24 mouse cellular contexts compared by ENCODE assay signal in the genomic region with DNA sequence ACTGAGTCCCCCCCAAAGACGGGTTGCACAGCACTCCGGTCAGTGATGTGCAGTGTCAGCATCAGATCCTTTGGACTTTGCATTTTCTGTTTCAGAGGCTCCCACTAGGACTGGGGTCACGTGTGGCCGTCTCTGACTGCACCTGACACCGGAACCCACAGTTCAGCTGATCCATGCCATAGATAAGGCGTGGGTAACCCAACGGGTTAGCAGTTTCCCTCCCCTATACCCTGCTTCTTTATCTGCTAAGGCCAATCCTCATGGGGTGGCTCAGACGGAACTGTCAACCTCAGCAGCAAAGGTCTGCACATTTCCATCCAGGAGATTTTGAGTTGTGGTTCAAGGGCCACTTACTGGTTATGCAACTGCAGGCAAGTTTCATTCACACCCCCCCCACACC. TPM values are rescaled to one million over a fixed set of nuclear protein-coding genes. Genes with fewer than 3 reads are reported as not detected.
DNase-seq lines count a peak whose midpoint lies in the region; ATAC-seq lines count a peak whose summit lies in the region.
"Had no signal": no experiment of that assay in that cellular context is flagged by ENCODE, and none has a peak within 500 bp of the region (broad histone marks: within the 10 kb centered on the region; RNA-seq: fewer than 3 reads in every experiment).

No protein-coding gene starts in this region.

- no peaks in the 10 kb centered on the region for H3K9me3 ChIP-seq in kidney, embryonic 15.5 days (replicated peaks)
- H3K9me3 ChIP-seq: forebrain, embryonic 13.5 days; heart, embryonic 10.5 days; limb, embryonic 12.5 days; midbrain, embryonic 10.5 days; stomach, embryonic 15.5 days had no signal

- no peak overlapping the region for H3K4me3 ChIP-seq in kidney, embryonic 15.5 days (replicated peaks)
- H3K4me3 ChIP-seq: forebrain, embryonic 13.5 days; gastrocnemius, adult 2 months; heart, embryonic 10.5 days; limb, embryonic 12.5 days; midbrain, embryonic 10.5 days; myocyte; stomach, embryonic 15.5 days had no signal

- intact Hi-C loops in left cerebral cortex, postnatal 36 days (cut with DNase I): loop anchor here (10.0 kb wide), 1 partner anchor 210 kb away; the partner anchor contains the start of gene Sesn2

- DNase-seq in kidney, adult 11 months: peak; percentile 76
- peak; percentile 69 for DNase-seq in 416B (ENCODE audit: low read depth)
- peak; percentile 48 for DNase-seq in induced T-regulatory cell, adult 2 months (ENCODE audit: low read depth)
- DNase-seq in kidney, postnatal 25 days: peak; percentile 64 to 81
- no peak for DNase-seq in left cerebral cortex, postnatal 36 days (ENCODE audit: low spot score in 2 of 2)
- DNase-seq in heart, adult 18-20 months: no peak
- DNase-seq: adrenal gland, postnatal 25 days; cerebellum, adult 8-10 months; gastrocnemius, adult 2 months; heart, postnatal 4 days; right cerebral cortex, adult 18-20 months; thymus, postnatal 36 days had no signal

- H3K4me1 ChIP-seq in kidney, embryonic 15.5 days: peaks cover 19% of the 10 kb centered on the region

- no peak overlapping the region for H3K9ac ChIP-seq in kidney, embryonic 15.5 days
- H3K9ac ChIP-seq: forebrain, embryonic 13.5 days; hindbrain, embryonic 14.5 days; limb, embryonic 12.5 days; stomach, embryonic 15.5 days had no signal

- 82% methylated on average over 8 of the region's 8 CpGs for WGBS in kidney, embryonic 15.5 days

- H3K36me3 ChIP-seq in kidney, embryonic 15.5 days: peaks cover 8% of the 10 kb centered on the region

- H3K27me3 ChIP-seq in kidney, embryonic 15.5 days: no peaks in the 10 kb centered on the region
- H3K27me3 ChIP-seq: forebrain, embryonic 13.5 days; limb, embryonic 12.5 days; stomach, embryonic 15.5 days had no signal

- no peak overlapping the region for H3K27ac ChIP-seq in kidney, embryonic 15.5 days
- H3K27ac ChIP-seq: forebrain, embryonic 13.5 days; gastrocnemius, adult 2 months; heart, embryonic 10.5 days; hindbrain, embryonic 14.5 days; limb, embryonic 12.5 days; macrophage; midbrain, embryonic 10.5 days; stomach, embryonic 15.5 days had no signal

- no peak for ATAC-seq in kidney, embryonic 15.5 days (replicated peaks; ENCODE audit: low FRiP score)
- ATAC-seq in activated CD4-positive, CD25-positive, alpha-beta regulatory T cell, adult 4 months: no peak
- ATAC-seq: forebrain, embryonic 13.5 days; lung, postnatal 0 days; midbrain, embryonic 16.5 days had no signal

- no peak overlapping the region for H3K4me2 ChIP-seq in kidney, embryonic 15.5 days
- H3K4me2 ChIP-seq: forebrain, embryonic 13.5 days; hindbrain, embryonic 14.5 days; limb, embryonic 12.5 days; stomach, embryonic 15.5 days had no signal

RNA-seq across cellular contexts. Expression of gene Rab42, which starts 2.1 kb away (rescaled TPM):
- polyA plus RNA-seq in kidney, embryonic 15.5 days (2015; fragmentation: Nextera tagmentation; extraction: Ambion mirVana): 3.3 and 3.5 TPM in 2 replicates
- polyA plus RNA-seq in activated CD4-positive, CD25-positive, alpha-beta regulatory T cell, adult 4 months (2017; shearing (Covaris generic)): not detected
- 1 to 10 TPM; 1.5 to 2.8 TPM for total RNA-seq in left cerebral cortex, postnatal 36 days (2021)
- total RNA-seq in heart, adult 18-20 months (2021): 1 to 10 TPM in 1 of 2 experiments, under 1 TPM in 1; 0.84 to 1.2 TPM

RNA-seq across cellular contexts. Expression of gene Trnau1ap, which starts 24.1 kb away (rescaled TPM):
- polyA plus RNA-seq in kidney, embryonic 15.5 days (2015; fragmentation: Nextera tagmentation; extraction: Ambion mirVana): 73.6 and 80.5 TPM in 2 replicates
- 10 to 100 TPM; 36.0 to 41.5 TPM for polyA plus RNA-seq in activated CD4-positive, CD25-positive, alpha-beta regulatory T cell, adult 4 months (2017; shearing (Covaris generic))
- 10 to 100 TPM; 21.5 to 24.8 TPM for total RNA-seq in left cerebral cortex, postnatal 36 days (2021)
- total RNA-seq in heart, adult 18-20 months (2021): 10 to 100 TPM; 20.3 to 22.3 TPM

RNA-seq across cellular contexts. Expression of gene Taf12, which starts 31.1 kb away (rescaled TPM):
- polyA plus RNA-seq in kidney, embryonic 15.5 days (2015; fragmentation: Nextera tagmentation; extraction: Ambion mirVana): 47.7 and 48.3 TPM in 2 replicates
- polyA plus RNA-seq in activated CD4-positive, CD25-positive, alpha-beta regulatory T cell, adult 4 months (2017; shearing (Covaris generic)): 10 to 100 TPM; 74.6 to 89.5 TPM
- total RNA-seq in left cerebral cortex, postnatal 36 days (2021): 10 to 100 TPM; 19.0 to 25.2 TPM
- 10 to 100 TPM; 31.7 to 32.9 TPM for total RNA-seq in heart, adult 18-20 months (2021)

RNA-seq across cellular contexts. Expression of gene Gmeb1, which starts 43.9 kb away (rescaled TPM):
- 40.0 and 40.1 TPM in 2 replicates for polyA plus RNA-seq in kidney, embryonic 15.5 days (2015; fragmentation: Nextera tagmentation; extraction: Ambion mirVana)
- 10 to 100 TPM; 13.8 to 13.9 TPM for polyA plus RNA-seq in activated CD4-positive, CD25-positive, alpha-beta regulatory T cell, adult 4 months (2017; shearing (Covaris generic))
- 10 to 100 TPM; 20.7 to 25.2 TPM for total RNA-seq in left cerebral cortex, postnatal 36 days (2021)
- 1 to 10 TPM; 9.1 to 9.4 TPM for total RNA-seq in heart, adult 18-20 months (2021)

RNA-seq across cellular contexts. Expression of gene Rcc1, which starts 48.1 kb away (rescaled TPM):
- polyA plus RNA-seq in kidney, embryonic 15.5 days (2015; fragmentation: Nextera tagmentation; extraction: Ambion mirVana): 88.9 and 92.7 TPM in 2 replicates
- 10 to 100 TPM in 1 of 2 experiments, 1 to 10 TPM in 1; 9.5 to 25.2 TPM for polyA plus RNA-seq in activated CD4-positive, CD25-positive, alpha-beta regulatory T cell, adult 4 months (2017; shearing (Covaris generic))
- total RNA-seq in left cerebral cortex, postnatal 36 days (2021): 10 to 100 TPM in 1 of 2 experiments, 1 to 10 TPM in 1; 9.7 to 12.3 TPM
- 1 to 10 TPM; 6.4 to 7.5 TPM for total RNA-seq in heart, adult 18-20 months (2021)

Comparison
In these comparisons a context has a peak if more than half of its experiments do, and no peak if none do; other contexts are left out.
1. DNase-seq: peak in kidney, adult 11 months (single experiment), 416B (single experiment), induced T-regulatory cell, adult 2 months (single experiment) and kidney, postnatal 25 days (2 of 2); none in left cerebral cortex, postnatal 36 days (0 of 2) and heart, adult 18-20 months (0 of 2).